Mouse (Mus musculus): ENCODE measurements around the gene Prmt1.

The Prmt1 gene

GRCm38 (mm10) chr7:44952611-44953306 lies 33.6 kb downstream of the Prmt1 start:
- peak; percentile 80 to 83 for DNase-seq (ENCODE audit: low spot score in 2 of 2)

DNA sequence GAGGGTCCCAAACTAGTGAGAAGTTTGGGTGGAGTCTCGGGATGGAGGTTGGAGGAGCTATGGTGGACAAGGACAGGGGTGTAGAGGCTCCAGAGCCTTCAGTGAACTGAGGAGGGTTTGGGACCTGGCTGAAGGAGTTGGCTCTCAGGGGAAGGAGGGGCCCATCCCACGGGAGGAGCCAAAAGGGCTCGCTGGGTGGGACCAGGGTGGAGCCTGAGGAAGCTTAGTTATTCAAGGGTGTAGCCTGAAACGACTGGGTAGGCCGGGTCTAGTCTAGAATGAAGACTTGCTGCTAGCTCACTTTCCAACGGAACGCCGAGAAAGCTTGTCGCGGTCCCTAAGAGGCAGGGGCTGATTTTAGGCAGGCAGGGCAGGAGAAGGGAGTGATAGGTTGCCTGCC lies 34.4 kb downstream of the Prmt1 start:
- no peak for DNase-seq (ENCODE audit: low spot score in 2 of 2)

GRCm38 (mm10) chr7:44949922-44950321 lies 36.4 kb downstream of the Prmt1 start:
- peak in 1 of 2 experiments; percentile 5 for DNase-seq (ENCODE audit: low spot score in 2 of 2)

- DNase-seq (ENCODE audit: low spot score in 2 of 2): no peak
Measured at GRCm38 (mm10) chr7:44942904-44943303, 43.5 kb downstream of the Prmt1 start, which contains the start of gene Tsks. TSS of gene Tsks (plus strand) at chr7:44943204.

DNA sequence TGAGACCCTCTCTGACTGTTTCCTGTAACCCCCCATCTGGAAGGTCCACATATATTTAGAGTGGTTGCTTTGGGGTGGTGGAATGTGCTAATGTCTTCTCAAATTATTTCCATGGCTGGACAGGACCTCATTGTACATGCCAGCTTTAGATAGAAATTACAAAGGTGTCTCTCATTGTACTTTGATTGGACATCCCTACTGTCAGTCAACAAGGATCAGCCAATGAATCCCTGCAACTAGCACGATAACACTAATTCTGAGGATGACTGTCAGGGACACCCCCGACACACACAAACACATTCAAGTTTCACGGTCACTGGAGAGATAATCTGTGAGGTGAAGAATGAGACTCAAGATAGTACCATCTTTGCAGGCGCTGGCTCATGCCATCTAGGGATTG lies 47.7 kb downstream of the Prmt1 start:
- no peak for DNase-seq (ENCODE audit: low spot score in 2 of 2)

- peak; percentile 100 for DNase-seq (ENCODE audit: low spot score in 2 of 2)
Measured at GRCm38 (mm10) chr7:44929204-44930151, 56.9 kb downstream of the Prmt1 start, which contains the start of gene Ap2a1. TSS of gene Ap2a1 (minus strand) at chr7:44929496.

DNA sequence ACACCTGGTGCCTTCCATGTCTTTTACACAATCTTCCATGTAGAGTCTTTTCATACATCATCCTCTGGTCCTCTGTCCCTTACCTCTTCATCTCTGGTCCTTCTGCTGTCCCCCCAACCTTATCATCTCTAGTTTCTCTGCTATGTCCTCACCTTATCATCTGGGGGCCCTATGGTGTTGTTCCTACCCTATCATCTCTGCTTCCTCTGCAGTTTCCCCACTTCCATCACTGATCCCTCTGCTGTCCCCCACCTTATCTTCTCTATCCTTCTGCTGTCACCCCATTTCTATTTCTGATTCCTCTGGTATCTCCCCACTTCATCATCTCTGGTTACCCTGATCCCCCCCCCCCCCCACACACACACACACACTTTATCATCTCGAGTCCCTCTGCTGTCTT lies 57.8 kb downstream of the Prmt1 start:
- no peak for DNase-seq (ENCODE audit: low spot score in 2 of 2)
